Mouse (Mus musculus) cerebellum, adult 18-20 months (tissue): Measurements from ENCODE around the gene Tbl1xr1.

Experiments used
- DNase-seq, 2 experiments: peaks; one replicate each; pipeline ENCODE4 v3.0.0; 2021

The Tbl1xr1 gene

GRCm38 (mm10) chr3:22076561-22076935, at the start of gene Tbl1xr1:
Tbl1xr1 (plus strand) TSS chr3:22076652.
- peak; percentile 94 to 98 for DNase-seq

- DNase-seq: no peak
These were observed 38.4 kb upstream of the Tbl1xr1 start for GRCm38 (mm10) chr3:22038004-22038403.

GRCm38 (mm10) chr3:22039036-22039795, 37.2 kb upstream of the Tbl1xr1 start:
- no peak for DNase-seq

GRCm38 (mm10) chr3:22040627-22041026, 35.8 kb upstream of the Tbl1xr1 start:
- no peak for DNase-seq

- DNase-seq: no peak
These were observed 29.2 kb upstream of the Tbl1xr1 start for GRCm38 (mm10) chr3:22047203-22047602.

GRCm38 (mm10) chr3:22056664-22057328, 19.7 kb upstream of the Tbl1xr1 start:
- no peak for DNase-seq

- DNase-seq: no peak
These were observed 18.1 kb upstream of the Tbl1xr1 start for GRCm38 (mm10) chr3:22058206-22058804.

GRCm38 (mm10) chr3:22061163-22061562, 15.3 kb upstream of the Tbl1xr1 start:
- DNase-seq: no peak

- no peak for DNase-seq
These were observed 7.8 kb upstream of the Tbl1xr1 start for GRCm38 (mm10) chr3:22068621-22069020.

- no peak for DNase-seq
These were observed 2.5 kb upstream of the Tbl1xr1 start for GRCm38 (mm10) chr3:22073916-22074315.

GRCm38 (mm10) chr3:22074591-22075294, 1.7 kb upstream of the Tbl1xr1 start:
- no peak for DNase-seq

- no peak for DNase-seq
These were observed 950 bp upstream of the Tbl1xr1 start for GRCm38 (mm10) chr3:22075517-22075886.

GRCm38 (mm10) chr3:22075887-22076560, 428 bp upstream of the Tbl1xr1 start:
- DNase-seq: peak; percentile 81 to 87

GRCm38 (mm10) chr3:22076936-22077656, 644 bp downstream of the Tbl1xr1 start:
- DNase-seq: peak in 1 of 2 experiments; percentile 39

- peak; percentile 42 to 55 for DNase-seq
These were observed 1.4 kb downstream of the Tbl1xr1 start for GRCm38 (mm10) chr3:22077657-22078475.

- no peak for DNase-seq
These were observed 2.1 kb downstream of the Tbl1xr1 start for GRCm38 (mm10) chr3:22078529-22078928.

GRCm38 (mm10) chr3:22081869-22082268, 5.4 kb downstream of the Tbl1xr1 start:
- DNase-seq: no peak

GRCm38 (mm10) chr3:22082823-22083222, 6.4 kb downstream of the Tbl1xr1 start:
- DNase-seq: no peak

GRCm38 (mm10) chr3:22084222-22084996, 8.0 kb downstream of the Tbl1xr1 start:
- no peak for DNase-seq

- no peak for DNase-seq
These were observed 13.4 kb downstream of the Tbl1xr1 start for GRCm38 (mm10) chr3:22089825-22090224.
